Mouse (Mus musculus): Measurements from ENCODE around the gene Micu2. TPM values are rescaled to one million over a fixed set of nuclear protein-coding genes. Genes with fewer than 3 reads are reported as not detected.

Gene Micu2
- polyA plus RNA-seq (2015; fragmentation: Nextera tagmentation; extraction: Ambion mirVana), result 67.0 and 71.3 TPM in 2 replicates

- Histone ChIP-seq H3K27me3 (no peaks in the 10 kb centered on the region), H3K36me3 (no peaks in the 10 kb centered on the region), H3K4me2 (peak within 1 kb of the TSS; percentile 71), H3K4me3 (peak within 1 kb of the TSS; percentile 86), H3K9ac (peak within 1 kb of the TSS; percentile 94), H3K9me3 (no peaks in the 10 kb centered on the region), H3K4me1 (replicated peaks) (peaks cover 13% of the 10 kb centered on the region), H3K27ac (replicated peaks) (peak within 1 kb of the TSS; percentile 92)
- 4% methylated on average over 54 of the region's 76 CpGs for WGBS
- ATAC-seq (ENCODE audit: low read depth), result peak; percentile 99
These were observed at the start of gene Micu2 for GRCm38 (mm10) chr14:57998526-57999401. Gene Micu2, minus strand, starts transcription at chr14:57999262.

DNA sequence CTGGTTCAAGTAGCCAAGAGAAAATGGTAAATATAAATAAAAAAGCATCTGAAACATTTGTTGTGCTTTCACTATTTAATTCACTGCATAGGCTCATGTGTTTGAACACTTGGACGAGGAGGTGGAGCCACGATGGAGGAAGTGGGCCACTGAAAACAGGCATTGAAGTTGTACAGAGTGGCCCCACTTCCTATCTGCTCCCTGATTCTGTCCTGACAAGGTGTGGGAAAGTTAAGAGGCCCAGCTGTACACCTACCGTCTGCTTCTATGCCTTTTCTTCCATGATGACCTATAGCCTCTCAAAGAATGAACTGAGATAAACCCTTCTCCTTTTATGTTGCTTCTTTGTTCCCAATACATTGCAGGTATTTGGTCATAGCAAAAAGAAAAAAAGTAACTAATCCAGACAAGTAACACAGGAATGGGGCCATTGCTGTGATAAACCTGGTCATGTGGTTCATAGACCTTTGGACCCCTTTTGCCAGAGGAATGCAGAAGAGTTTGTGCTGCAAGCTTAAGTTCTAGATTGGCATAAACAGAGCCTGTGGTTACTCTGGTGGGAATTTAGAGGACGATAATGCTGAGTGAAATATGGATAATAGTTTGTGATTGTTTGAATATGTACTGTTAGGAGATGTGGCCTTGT lies 47.7 kb upstream of the Micu2 start:
- no peaks in the 10 kb centered on the region for H3K36me3 ChIP-seq
- 87% methylated on average over 4 of the region's 4 CpGs for WGBS

DNA sequence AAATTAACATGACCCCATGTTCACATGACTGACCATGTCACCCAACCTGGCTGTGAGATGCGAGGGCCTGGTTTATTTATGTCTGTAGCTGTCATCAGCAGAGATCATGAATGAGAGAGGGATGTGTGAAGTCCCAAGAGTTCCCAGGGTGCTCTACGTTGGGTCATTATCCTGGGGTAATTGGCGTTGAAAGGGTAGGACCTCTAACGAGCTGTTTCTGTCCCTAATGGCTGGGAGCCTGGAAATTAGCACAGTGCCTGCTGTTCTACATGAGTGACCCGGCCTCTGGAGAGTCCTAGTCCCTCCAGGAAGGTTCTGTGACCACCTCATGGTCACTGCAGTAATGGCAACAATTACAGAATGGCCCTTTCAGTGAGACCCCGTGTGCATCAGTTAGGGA lies 37.1 kb upstream of the Micu2 start:
- Histone ChIP-seq H3K4me2 (no peak overlapping the region), H3K4me1 (replicated peaks) (peaks cover 4% of the 10 kb centered on the region; the same call in 1 of the 2 replicates), H3K4me3 (no peak overlapping the region), H3K9ac (no peak overlapping the region), H3K36me3 (no peaks in the 10 kb centered on the region), H3K27ac (replicated peaks) (no peak overlapping the region), H3K27me3 (no peaks in the 10 kb centered on the region; the same call in 1 of the 2 replicates), H3K9me3 (no peaks in the 10 kb centered on the region)
- no peak for ATAC-seq (ENCODE audit: low read depth)
- WGBS, result 6% methylated on average over 6 of the region's 6 CpGs

More for the DNA sequence above, 47.7 kb upstream of the Micu2 start:
- Histone ChIP-seq H3K27me3 (no peaks in the 10 kb centered on the region), H3K9ac (no peak overlapping the region), H3K4me2 (no peak overlapping the region), H3K27ac (replicated peaks) (no peak overlapping the region), H3K4me1 (replicated peaks) (no peaks in the 10 kb centered on the region), H3K4me3 (no peak overlapping the region), H3K9me3 (no peaks in the 10 kb centered on the region)
- ATAC-seq (ENCODE audit: low read depth), result no peak

- ATAC-seq (ENCODE audit: low read depth), result no peak
- H3K4me2 ChIP-seq, result no peak overlapping the region
- H3K27me3 ChIP-seq, result no peaks in the 10 kb centered on the region; the same call in 1 of the 2 replicates
These were observed 35.5 kb upstream of the Micu2 start for GRCm38 (mm10) chr14:58034567-58034966.

GRCm38 (mm10) chr14:58018869-58019268 lies 19.8 kb upstream of the Micu2 start:
- Histone ChIP-seq H3K4me2 (no peak overlapping the region), H3K9me3 (peaks cover 7% of the 10 kb centered on the region; the same call in 1 of the 2 replicates), H3K4me1 (replicated peaks) (no peaks in the 10 kb centered on the region), H3K9ac (no peak overlapping the region), H3K27ac (replicated peaks) (no peak overlapping the region), H3K4me3 (no peak overlapping the region), H3K36me3 (no peaks in the 10 kb centered on the region), H3K27me3 (no peaks in the 10 kb centered on the region)
- no peak for ATAC-seq (ENCODE audit: low read depth)
- 43% methylated on average over 2 of the region's 2 CpGs for WGBS

More at GRCm38 (mm10) chr14:58034567-58034966, 35.5 kb upstream of the Micu2 start:
- Histone ChIP-seq H3K4me1 (replicated peaks) (peaks cover 4% of the 10 kb centered on the region; the same call in 1 of the 2 replicates), H3K4me3 (no peak overlapping the region), H3K9ac (no peak overlapping the region), H3K27ac (replicated peaks) (no peak overlapping the region), H3K9me3 (no peaks in the 10 kb centered on the region), H3K36me3 (no peaks in the 10 kb centered on the region)
- 10% methylated on average over 8 of the region's 8 CpGs for WGBS

GRCm38 (mm10) chr14:58003852-58004251 lies 4.8 kb upstream of the Micu2 start:
- Histone ChIP-seq H3K9ac (no peak overlapping the region), H3K36me3 (no peaks in the 10 kb centered on the region), H3K4me1 (replicated peaks) (0 out of 2 replicates have a peak, but pooled peaks cover 5% of the 10 kb centered on the region), H3K4me3 (no peak overlapping the region), H3K27me3 (no peaks in the 10 kb centered on the region), H3K4me2 (no peak overlapping the region), H3K27ac (replicated peaks) (no peak overlapping the region), H3K9me3 (no peaks in the 10 kb centered on the region)
- 67% methylated on average over 6 of the region's 6 CpGs for WGBS
- ATAC-seq (ENCODE audit: low read depth), result no peak

DNA sequence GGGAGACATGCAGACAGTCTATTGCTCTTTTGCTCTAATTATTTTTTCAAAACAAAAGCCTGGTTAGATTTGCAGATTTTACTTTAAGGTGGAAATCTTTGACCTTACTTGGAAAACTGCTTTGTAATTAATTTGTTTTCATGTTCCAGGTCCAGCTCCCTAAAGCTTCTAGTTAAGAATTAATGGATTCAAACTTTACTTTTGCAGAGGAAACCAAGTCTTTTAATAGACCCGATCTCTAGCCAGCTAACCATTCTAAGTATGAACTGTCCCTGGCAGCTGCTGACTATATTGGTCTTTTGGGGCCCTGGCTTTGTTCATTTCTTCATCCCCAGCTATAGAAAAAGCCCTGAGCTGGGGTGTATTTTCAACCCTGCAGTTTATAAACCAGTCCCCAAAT lies 3.1 kb upstream of the Micu2 start:
- no peak for ATAC-seq (ENCODE audit: low read depth)
- no peaks in the 10 kb centered on the region for H3K27me3 ChIP-seq
- 78% methylated on average over 1 of the region's 1 CpGs for WGBS

GRCm38 (mm10) chr14:57999402-57999734 lies 306 bp upstream of the Micu2 start:
- Histone ChIP-seq H3K4me3 (peak overlapping the region; percentile 86), H3K4me1 (replicated peaks) (peaks cover 13% of the 10 kb centered on the region), H3K36me3 (no peaks in the 10 kb centered on the region), H3K9me3 (no peaks in the 10 kb centered on the region), H3K4me2 (peak overlapping the region; percentile 71), H3K27ac (replicated peaks) (peak overlapping the region; percentile 92; the same call in 1 of the 2 replicates), H3K27me3 (no peaks in the 10 kb centered on the region), H3K9ac (no peak overlapping the region)
- WGBS, result 32% methylated on average over 5 of the region's 5 CpGs
- no peak for ATAC-seq (ENCODE audit: low read depth)

More for the DNA sequence above, 3.1 kb upstream of the Micu2 start:
- Histone ChIP-seq H3K4me1 (replicated peaks) (peaks cover 13% of the 10 kb centered on the region; the same call in 1 of the 2 replicates), H3K36me3 (no peaks in the 10 kb centered on the region), H3K9me3 (no peaks in the 10 kb centered on the region), H3K27ac (replicated peaks) (no peak overlapping the region), H3K4me3 (no peak overlapping the region), H3K9ac (no peak overlapping the region), H3K4me2 (no peak overlapping the region)

DNA sequence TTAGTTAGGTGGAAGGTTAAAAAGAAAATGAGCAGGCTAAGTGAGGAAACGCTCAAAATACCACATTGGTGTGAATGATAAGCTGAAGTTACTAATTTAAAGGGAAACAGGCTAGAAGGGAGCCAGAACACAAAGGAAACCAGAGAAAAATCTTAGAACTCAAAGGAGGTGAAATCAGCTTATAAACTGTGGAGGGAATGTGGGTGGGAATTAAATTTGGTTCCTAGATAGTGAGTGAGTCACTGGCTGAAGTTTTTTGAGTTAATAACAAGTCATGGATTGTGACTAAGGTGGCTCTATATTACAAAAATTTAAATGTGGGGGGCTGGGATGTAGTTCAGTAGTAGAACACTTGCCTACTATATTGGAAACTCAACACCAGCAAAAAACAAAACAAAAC lies 1.6 kb downstream of the Micu2 start:
- Histone ChIP-seq H3K27me3 (no peaks in the 10 kb centered on the region), H3K4me3 (no peak overlapping the region), H3K4me2 (no peak overlapping the region), H3K4me1 (replicated peaks) (peaks cover 13% of the 10 kb centered on the region), H3K9ac (no peak overlapping the region), H3K27ac (replicated peaks) (no peak overlapping the region), H3K36me3 (peaks cover 4% of the 10 kb centered on the region; the same call in 1 of the 2 replicates), H3K9me3 (no peaks in the 10 kb centered on the region)
- ATAC-seq (ENCODE audit: low read depth), result no peak
- 82% methylated on average over 1 of the region's 1 CpGs for WGBS

- no peak overlapping the region for H3K27ac ChIP-seq (replicated peaks)
- no peaks in the 10 kb centered on the region for H3K27me3 ChIP-seq
- H3K4me2 ChIP-seq, result no peak overlapping the region
- H3K9me3 ChIP-seq, result no peaks in the 10 kb centered on the region
- H3K36me3 ChIP-seq, result peaks cover 12% of the 10 kb centered on the region; the same call in 1 of the 2 replicates
- peaks cover 13% of the 10 kb centered on the region for H3K4me1 ChIP-seq (replicated peaks)
- WGBS, result 92% methylated on average over 3 of the region's 3 CpGs
- no peak for ATAC-seq (ENCODE audit: low read depth)
- H3K4me3 ChIP-seq, result no peak overlapping the region
- H3K9ac ChIP-seq, result no peak overlapping the region
These were observed 2.9 kb downstream of the Micu2 start for GRCm38 (mm10) chr14:57996210-57996609.

DNA sequence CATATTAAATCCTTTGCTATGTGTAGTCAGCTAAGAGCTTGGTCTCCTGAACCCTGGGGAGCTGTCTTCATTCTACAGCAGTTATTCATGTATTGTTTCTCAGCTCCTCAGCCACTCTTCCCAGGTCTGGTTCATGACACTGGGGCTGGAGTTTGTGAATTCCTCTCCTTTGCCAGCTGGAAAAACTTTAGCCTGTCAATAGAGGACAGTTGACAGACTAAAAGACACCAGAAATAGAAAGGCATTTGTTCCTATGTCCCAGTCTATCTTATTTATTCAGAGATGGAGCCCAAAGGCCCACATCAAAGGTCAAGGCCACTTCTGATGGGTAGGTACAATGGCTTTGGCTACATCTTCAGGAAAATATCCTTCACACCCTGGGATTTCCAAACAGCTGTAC lies 7.3 kb downstream of the Micu2 start:
- Histone ChIP-seq H3K36me3 (peaks cover 48% of the 10 kb centered on the region), H3K4me3 (no peak overlapping the region)

GRCm38 (mm10) chr14:57989162-57989561 lies 9.9 kb downstream of the Micu2 start:
- Histone ChIP-seq H3K27me3 (no peaks in the 10 kb centered on the region), H3K27ac (replicated peaks) (no peak overlapping the region), H3K4me2 (no peak overlapping the region), H3K4me3 (no peak overlapping the region), H3K9me3 (peaks cover 21% of the 10 kb centered on the region), H3K9ac (no peak overlapping the region), H3K4me1 (replicated peaks) (no peaks in the 10 kb centered on the region), H3K36me3 (peaks cover 48% of the 10 kb centered on the region)
- ATAC-seq (ENCODE audit: low read depth), result no peak
- 92% methylated on average over 2 of the region's 2 CpGs for WGBS

More for the DNA sequence above, 7.3 kb downstream of the Micu2 start:
- Histone ChIP-seq H3K27ac (replicated peaks) (no peak overlapping the region), H3K9ac (no peak overlapping the region), H3K4me2 (no peak overlapping the region), H3K9me3 (peaks cover 21% of the 10 kb centered on the region), H3K4me1 (replicated peaks) (no peaks in the 10 kb centered on the region; the same call in none of the 2 replicates), H3K27me3 (no peaks in the 10 kb centered on the region)
- ATAC-seq (ENCODE audit: low read depth), result no peak
